ENCODE assay signal across 23 mouse cellular contexts in the genomic region with DNA sequence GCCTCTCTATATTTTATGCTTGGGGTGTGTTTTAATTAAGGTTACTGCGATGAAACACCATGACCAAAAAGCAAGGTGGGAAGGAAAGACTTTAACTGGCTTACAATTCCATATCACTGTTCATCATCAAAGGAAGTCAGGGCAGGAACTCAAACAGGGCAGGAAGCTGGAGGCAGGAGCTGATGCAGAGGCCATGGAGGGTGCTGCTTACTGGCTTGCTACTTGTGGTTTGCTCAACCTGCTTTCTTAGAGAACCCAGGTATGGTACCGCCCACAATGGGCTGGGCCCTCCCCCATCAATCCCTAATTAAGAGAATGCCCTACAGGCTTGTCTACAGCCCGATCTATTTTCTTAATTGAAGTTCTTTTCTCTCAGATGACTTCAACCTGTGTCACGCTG. TPM values are rescaled to one million over a fixed set of nuclear protein-coding genes. Genes with fewer than 3 reads are reported as not detected.
DNase-seq lines count a peak whose midpoint lies in the region; TF ChIP-seq lines count a peak whose summit lies in the region.
"Had no signal": no experiment of that assay in that cellular context is flagged by ENCODE, and none has a peak within 500 bp of the region (broad histone marks: within the 10 kb centered on the region; RNA-seq: fewer than 3 reads in every experiment).

No protein-coding gene starts in this region.

- peaks cover 30% of the 10 kb centered on the region for H3K4me1 ChIP-seq in brown adipose tissue, adult 24 weeks (ENCODE audit: control insufficient read depth, insufficient read depth, insufficient read length, low read length)

- no peak overlapping the region for H3K4me3 ChIP-seq in layer of hippocampus, adult 2 months
- no peak overlapping the region for H3K4me3 ChIP-seq in brown adipose tissue, adult 24 weeks (ENCODE audit: insufficient read depth, low read depth, low read length)
- H3K4me3 ChIP-seq: embryonic facial prominence, embryonic 13.5 days; embryonic facial prominence, embryonic 15.5 days; erythroblast, embryonic 14.5 days; forebrain, embryonic 10.5 days; forebrain, embryonic 12.5 days had no signal

- no peak for TF ChIP-seq CTCF in layer of hippocampus, adult 2 months (conservative IDR thresholded peaks at IDR 0.05)

- DNase-seq in cerebellum, adult 9-11 months, result peak; percentile 28
- no peak for DNase-seq in cerebellum, postnatal 10 days
- DNase-seq in heart, adult 11 months, result peak; percentile 90
- no peak for DNase-seq in heart, postnatal 10 days
- DNase-seq in layer of hippocampus, adult 2 months (ENCODE audit: low spot score in 2 of 2), result no peak
- DNase-seq in layer of hippocampus, adult 11-12 months (ENCODE audit: low spot score), result no peak
- no peak for DNase-seq in adrenal gland, postnatal 14 days
- DNase-seq: adrenal gland, adult 8-10 months; adrenal gland, postnatal 25 days; B cell, adult 2 months; cerebellum, adult 11-12 months; cerebellum, adult 2 months; cerebellum, adult 9-10 months; cerebellum, postnatal 25 days; embryo, embryonic 11 days had no signal

- intact Hi-C loops in heart, postnatal 10 days (cut with DNase I), result no loop called here

- peak overlapping the region; percentile 88 for H3K27ac ChIP-seq in layer of hippocampus, adult 2 months
- 0 out of 2 replicates have a peak overlapping the region, but pooled peaks have one; percentile 21 for H3K27ac ChIP-seq in brown adipose tissue, adult 24 weeks (replicated peaks; ENCODE audit: low read depth, low read length)
- H3K27ac ChIP-seq: embryonic facial prominence, embryonic 13.5 days; embryonic facial prominence, embryonic 15.5 days; forebrain, embryonic 10.5 days; forebrain, embryonic 12.5 days had no signal

RNA-seq across cellular contexts. Expression of gene Efr3b, which starts 27.4 kb away (rescaled TPM):
- total RNA-seq in heart, postnatal 10 days (2021), result 10 to 100 TPM in 1 of 2 experiments, 1 to 10 TPM in 1; 9.8 to 15.8 TPM
- total RNA-seq in layer of hippocampus, adult 2 months (2021), result 100 to 1,000 TPM in 1 of 2 experiments, 10 to 100 TPM in 1; 91.8 to 104 TPM
- polyA plus RNA-seq in brown adipose tissue, adult 24 weeks (2012; ENCODE audit: insufficient read depth, insufficient read length, missing spikeins), result 2.3 and 3.3 TPM in 2 replicates
- total RNA-seq in adrenal gland, postnatal 14 days (2021), result 5.4 and 7.0 TPM in 2 replicates
- polyA plus RNA-seq: erythroblast, embryonic 14.5 days; G1E had no signal

RNA-seq across cellular contexts. Expression of gene Pomc, which starts 56.5 kb away (rescaled TPM):
- total RNA-seq in heart, postnatal 10 days (2021), result under 1 TPM in 1 of 2 experiments, not detected in 1; 0.72 TPM
- total RNA-seq in layer of hippocampus, adult 2 months (2021), result 1 to 10 TPM; 1.7 to 3.1 TPM
- not detected in 2 replicates for polyA plus RNA-seq in brown adipose tissue, adult 24 weeks (2012; ENCODE audit: insufficient read depth, insufficient read length, missing spikeins)
- 0.79 and 1.2 TPM in 2 replicates for total RNA-seq in adrenal gland, postnatal 14 days (2021)
- total RNA-seq: G1E had no signal
- polyA plus RNA-seq: erythroblast, embryonic 14.5 days; G1E; Patski had no signal

Comparison
In these comparisons a context has a peak if more than half of its experiments do, and no peak if none do; other contexts are left out.
1. DNase-seq: peak in cerebellum, adult 9-11 months (single experiment) and heart, adult 11 months (single experiment); none in cerebellum, postnatal 10 days (0 of 2), heart, postnatal 10 days (0 of 2), layer of hippocampus, adult 2 months (0 of 2), layer of hippocampus, adult 11-12 months (single experiment) and adrenal gland, postnatal 14 days (single experiment).
2. RNA of gene Efr3b, which starts 27.4 kb away (total RNA-seq): 91.8 to 104 TPM in layer of hippocampus, adult 2 months; 9.8 to 15.8 TPM in heart, postnatal 10 days and 5.4 to 7.0 TPM in adrenal gland, postnatal 14 days; every median in the first group is over 4 times any median in the second.